Mouse (Mus musculus): ENCODE measurements around the gene Gm17409.

DNA sequence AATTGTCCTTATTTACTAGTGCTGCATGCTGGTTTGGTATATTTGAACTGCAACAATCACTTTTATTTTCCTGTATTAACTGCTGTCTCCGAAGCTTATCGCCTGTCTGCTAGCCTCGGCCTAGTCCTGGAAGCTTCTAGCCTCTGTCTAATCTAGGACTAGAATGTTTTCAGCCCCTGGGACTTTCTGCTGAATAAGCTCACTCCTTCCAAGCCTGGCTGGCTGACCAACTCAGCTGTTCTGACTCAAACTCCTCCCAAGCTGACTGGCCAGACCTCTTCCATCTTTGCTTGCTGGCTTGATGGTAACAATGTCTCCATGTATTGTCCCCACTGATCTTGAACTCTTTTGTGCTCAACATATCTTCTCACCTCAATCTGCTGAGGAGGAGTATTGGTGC lies 25.4 kb downstream of the Gm17409 start:
- no peak for TF ChIP-seq CTCF (IDR thresholded peaks at IDR 0.05; ENCODE audit: control insufficient read depth, insufficient read depth, insufficient replicate concordance, low read depth, low read length)
- TF ChIP-seq POLR2A (IDR thresholded peaks at IDR 0.05; ENCODE audit: control insufficient read depth, low read depth, low read length) = no peak
